Mouse (Mus musculus) MEL (cell line): ENCODE measurements around the gene Rab1a. TPM values are rescaled to one million over a fixed set of nuclear protein-coding genes. Genes with fewer than 3 reads are reported as not detected.
"Not testable (repeated sequence)": the region's sequence is repeated elsewhere in the genome, so short reads cannot be mapped to it uniquely, and the experiment has no call there.

ENCODE experiments used
- DNase-seq: peaks from one replicate; pipeline ENCODE4 v3.0.0; 2011; ENCODE audit warnings: low read depth, low spot score
- H3K27ac ChIP-seq: 2 replicates; pipeline ENCODE4 v1.5.1; 2012; ENCODE audit warnings: low read depth, mild to moderate bottlenecking, control low read depth, low read length, moderate library complexity; ENCODE audit not compliant: control insufficient read depth
- H3K27me3 ChIP-seq, 2 experiments: fragments of 150-350 bp in 1 of 2; sonication (generic) in 1 of 2; 2 replicates each; pipeline ENCODE4 v1.6.1; 2012; ENCODE audit warnings: low read length in 2 of 2, mild to moderate bottlenecking in 2 of 2, improper control_type of control experiment in 1 of 2, moderate library complexity in 1 of 2; ENCODE audit not compliant: insufficient read depth in 2 of 2, control insufficient read depth in 1 of 2
- H3K36me3 ChIP-seq, 2 experiments: 2 replicates each; pipeline ENCODE4 v1.6.1; 2012 to 2014; ENCODE audit warnings: low read length in 2 of 2, improper control_type of control experiment in 1 of 2, inconsistent platforms in 1 of 2, mild to moderate bottlenecking in 1 of 2; ENCODE audit not compliant: insufficient read depth in 2 of 2, control insufficient read depth in 1 of 2
- H3K4me1 ChIP-seq, 2 experiments: fragments of 150-350 bp in 1 of 2; sonication (generic) in 1 of 2; 2 replicates each; pipeline ENCODE4 v1.6.1; 2012; ENCODE audit warnings: low read length in 2 of 2, improper control_type of control experiment in 1 of 2, mild to moderate bottlenecking in 1 of 2; ENCODE audit not compliant: insufficient read depth in 2 of 2, control insufficient read depth in 1 of 2
- H3K4me3 ChIP-seq, 2 experiments: fragments of 150-350 bp in 1 of 2; sonication (generic) in 1 of 2; 2 replicates each; pipeline ENCODE4 v1.5.1; 2012; ENCODE audit warnings: low read depth in 2 of 2, low read length in 2 of 2, mild to moderate bottlenecking in 2 of 2, moderate library complexity in 2 of 2, control low read depth in 1 of 2, improper control_type of control experiment in 1 of 2; ENCODE audit not compliant: control insufficient read depth in 1 of 2, insufficient read depth in 1 of 2
- H3K79me2 ChIP-seq: 2 replicates; pipeline ENCODE4 v1.6.1; 2012; ENCODE audit warnings: mild to moderate bottlenecking, low read length, moderate library complexity; ENCODE audit not compliant: control insufficient read depth, poor library complexity, insufficient read depth
- H3K9ac ChIP-seq: 2 replicates; pipeline ENCODE4 v1.6.1; 2012; ENCODE audit warnings: low read depth, mild to moderate bottlenecking, control low read depth, low read length, moderate library complexity; ENCODE audit not compliant: control insufficient read depth, poor library complexity, severe bottlenecking
- H3K9me3 ChIP-seq: fragments of 150-350 bp; sonication (generic); replicated peaks from 2 replicates; pipeline ENCODE4 v1.6.1; 2012; ENCODE audit warnings: mild to moderate bottlenecking, low read length, improper control_type of control experiment, moderate library complexity; ENCODE audit not compliant: insufficient read depth
- BHLHE40 ChIP-seq: IDR thresholded peaks from 2 replicates; pipeline ENCODE4 v1.6.1; 2012; ENCODE audit warnings: low read depth, mild to moderate bottlenecking, inconsistent platforms, low read length, improper control_type of control experiment, borderline replicate concordance
- CTCF ChIP-seq, 3 experiments: IDR thresholded peaks in 2 of 3; conservative IDR thresholded peaks in 1 of 3; 2 replicates each; pipeline ENCODE4 v1.5.1; 2011 to 2012; ENCODE audit warnings: low read length in 3 of 3, low read depth in 2 of 3, mild to moderate bottlenecking in 2 of 3, improper control_type of control experiment in 1 of 3, inconsistent platforms in 1 of 3, mixed read lengths in 1 of 3, moderate library complexity in 1 of 3; ENCODE audit not compliant: control insufficient read depth in 1 of 3, insufficient read depth in 1 of 3, poor library complexity in 1 of 3, severe bottlenecking in 1 of 3
- E2F4 ChIP-seq: IDR thresholded peaks from 2 replicates; pipeline ENCODE4 v1.6.1; 2011; ENCODE audit warnings: low read depth, low read length, improper control_type of control experiment, borderline replicate concordance
- ELF1 ChIP-seq: IDR thresholded peaks from 2 replicates; pipeline ENCODE4 v1.6.1; 2014; ENCODE audit warnings: low read depth, mild to moderate bottlenecking, inconsistent platforms, low read length, improper control_type of control experiment, moderate library complexity
- GABPA ChIP-seq: IDR thresholded peaks from 2 replicates; pipeline ENCODE4 v1.6.1; 2012; ENCODE audit warnings: low read depth, mild to moderate bottlenecking, inconsistent platforms, low read length, improper control_type of control experiment, moderate library complexity
- GATA1 ChIP-seq: IDR thresholded peaks from 2 replicates; pipeline ENCODE4 v1.6.1; 2011; ENCODE audit warnings: low read depth, low read length, improper control_type of control experiment
- HCFC1 ChIP-seq: IDR thresholded peaks from 2 replicates; pipeline ENCODE4 v1.6.1; 2012; ENCODE audit warnings: low read depth, mild to moderate bottlenecking, inconsistent platforms, low read length, improper control_type of control experiment, moderate library complexity
- JUND ChIP-seq: IDR thresholded peaks from 2 replicates; pipeline ENCODE4 v1.6.1; 2011; ENCODE audit warnings: low read depth, mild to moderate bottlenecking, improper control_type of control experiment, low read length
- KAT2A ChIP-seq: conservative IDR thresholded peaks from 2 replicates; pipeline ENCODE4 v1.6.1; 2012; ENCODE audit warnings: low read depth, low read length, improper control_type of control experiment, inconsistent platforms
- MAX ChIP-seq: IDR thresholded peaks from 2 replicates; pipeline ENCODE4 v1.6.1; 2011; ENCODE audit warnings: low read length, improper control_type of control experiment
- MAZ ChIP-seq: IDR thresholded peaks from 2 replicates; pipeline ENCODE4 v1.6.1; 2012; ENCODE audit warnings: low read depth, mild to moderate bottlenecking, inconsistent platforms, low read length, improper control_type of control experiment
- MEF2A ChIP-seq: IDR thresholded peaks from 2 replicates; pipeline ENCODE4 v1.6.1; 2014; ENCODE audit warnings: low read depth, mild to moderate bottlenecking, inconsistent platforms, low read length, improper control_type of control experiment; ENCODE audit not compliant: poor library complexity, insufficient replicate concordance, severe bottlenecking; ENCODE audit errors: extremely low read depth
- MXI1 ChIP-seq: IDR thresholded peaks from 2 replicates; pipeline ENCODE4 v1.6.1; 2011; ENCODE audit warnings: mild to moderate bottlenecking, low read depth, low read length, improper control_type of control experiment
- MYB ChIP-seq: IDR thresholded peaks from 2 replicates; pipeline ENCODE4 v1.6.1; 2011; ENCODE audit warnings: mild to moderate bottlenecking, low read depth, low read length, improper control_type of control experiment
- NELFE ChIP-seq: IDR thresholded peaks from 2 replicates; pipeline ENCODE4 v1.6.1; 2011; ENCODE audit warnings: low read depth, low read length, improper control_type of control experiment
- NRF1 ChIP-seq: IDR thresholded peaks from 2 replicates; pipeline ENCODE4 v1.6.1; 2014; ENCODE audit warnings: low read depth, mild to moderate bottlenecking, inconsistent platforms, low read length, improper control_type of control experiment, moderate library complexity; ENCODE audit not compliant: poor library complexity, insufficient read depth, severe bottlenecking
- RAD21 ChIP-seq: IDR thresholded peaks from 2 replicates; pipeline ENCODE4 v1.6.1; 2011; ENCODE audit warnings: mild to moderate bottlenecking, low read depth, low read length, improper control_type of control experiment
- SIN3A ChIP-seq: IDR thresholded peaks from 2 replicates; pipeline ENCODE4 v1.6.1; 2012; ENCODE audit warnings: low read length, improper control_type of control experiment, inconsistent platforms
- TAL1 ChIP-seq: IDR thresholded peaks from 2 replicates; pipeline ENCODE4 v1.6.1; 2012; ENCODE audit warnings: mild to moderate bottlenecking, inconsistent platforms, low read length, moderate library complexity, mixed read lengths
- TCF12 ChIP-seq: IDR thresholded peaks from 2 replicates; pipeline ENCODE4 v1.6.1; 2014; ENCODE audit warnings: low read depth, mild to moderate bottlenecking, inconsistent platforms, low read length, improper control_type of control experiment, moderate library complexity
- UBTF ChIP-seq: IDR thresholded peaks from 2 replicates; pipeline ENCODE4 v1.6.1; 2012; ENCODE audit warnings: low read depth, mild to moderate bottlenecking, inconsistent platforms, low read length, improper control_type of control experiment, moderate library complexity, borderline replicate concordance; ENCODE audit not compliant: insufficient read depth
- USF2 ChIP-seq, 2 experiments: IDR thresholded peaks; 2 replicates each; pipeline ENCODE4 v1.6.1; 2011 to 2012; ENCODE audit warnings: improper control_type of control experiment in 2 of 2, low read length in 2 of 2, borderline replicate concordance in 1 of 2, inconsistent platforms in 1 of 2, low read depth in 1 of 2, mild to moderate bottlenecking in 1 of 2; ENCODE audit not compliant: insufficient read depth in 1 of 2
- ZC3H11A ChIP-seq: IDR thresholded peaks from 2 replicates; pipeline ENCODE4 v1.6.1; 2012; ENCODE audit warnings: low read depth, mild to moderate bottlenecking, inconsistent platforms, low read length, improper control_type of control experiment
- polyA plus RNA-seq, 2 experiments: library from polyadenylated mRNA; stranded (reverse) in 1 of 2; unstranded in 1 of 2; fragments of >175 nt in 1 of 2; fragments of >200 nt in 1 of 2; gene quantifications; 2 replicates each; pipeline versions ENCODE4 v1.2.1 to v1.2.4; 2012; ENCODE audit warnings: low replicate concordance in 2 of 2, low read depth in 1 of 2; ENCODE audit not compliant: insufficient read length in 2 of 2, insufficient read depth in 1 of 2, missing spikeins in 1 of 2
- total RNA-seq: library from RNA; depleted of rRNA; stranded (reverse); fragments of 300-350 nt; gene quantifications from 2 replicates; pipeline ENCODE4 v1.2.3, GENCODE M21; 2012

The Rab1a gene
- total and polyA plus RNA-seq, 3 experiments: 79.5 to 336 (median 139) TPM

GRCm38 (mm10) chr11:20200713-20201575 lies at the start of gene Rab1a (continued):
- TF ChIP-seq NELFE (peak; percentile 68), USF2 (IDR thresholded peaks at IDR 0.05; ENCODE audit: borderline replicate concordance in 1 of 2, insufficient read depth in 1 of 2, low read depth in 1 of 2, low read length in 2 of 2) (no peak), RAD21 (no peak), MXI1 (no peak; the same call in 1 of the 2 replicates), SIN3A (peak; percentile 89)

- Histone ChIP-seq H3K36me3 (no peaks in the 10 kb centered on the region), H3K4me3 (no peak overlapping the region), H3K79me2 (no peaks in the 10 kb centered on the region), H3K9ac (no peak overlapping the region), H3K4me1 (no peaks in the 10 kb centered on the region), H3K27me3 (peaks cover 3 to 4% of the 10 kb centered on the region in 2 experiments; a peak in 3 of 4 replicates), H3K9me3 (no peaks in the 10 kb centered on the region), H3K27ac (no peak overlapping the region)
- no peak for DNase-seq
- TF ChIP-seq MEF2A: no peak
- TF ChIP-seq TCF12: no peak
- no peak for TF ChIP-seq JUND
- no peak for TF ChIP-seq CTCF (IDR thresholded peaks at IDR 0.05 in 2 of 3, conservative IDR thresholded peaks at IDR 0.05 in 1 of 3; ENCODE audit: control insufficient read depth in 1 of 3, insufficient read depth in 1 of 3, low read depth in 2 of 3, low read length in 3 of 3, poor library complexity in 1 of 3, severe bottlenecking in 1 of 3)
- TF ChIP-seq GATA1: no peak
- no peak for TF ChIP-seq MYB
- TF ChIP-seq GABPA: no peak
- no peak for TF ChIP-seq NELFE
- TF ChIP-seq E2F4: no peak
- TF ChIP-seq BHLHE40: no peak
- no peak for TF ChIP-seq HCFC1
- no peak for TF ChIP-seq TAL1
- TF ChIP-seq NRF1: no peak
- TF ChIP-seq MAZ: no peak
- no peak for TF ChIP-seq UBTF
- no peak for TF ChIP-seq KAT2A
- TF ChIP-seq ZC3H11A: no peak
- no peak for TF ChIP-seq ELF1
- no peak for TF ChIP-seq MAX
These were observed 48.9 kb upstream of the Rab1a start for GRCm38 (mm10) chr11:20152107-20152901.

GRCm38 (mm10) chr11:20153542-20153941 lies 47.7 kb upstream of the Rab1a start:
- not testable (repeated sequence) for H3K4me1 ChIP-seq, H3K9ac ChIP-seq, H3K27ac ChIP-seq

More at GRCm38 (mm10) chr11:20153542-20153941, 47.7 kb upstream of the Rab1a start:
- H3K27me3 ChIP-seq, H3K9me3 ChIP-seq, DNase-seq, H3K4me3 ChIP-seq, H3K79me2 ChIP-seq, H3K36me3 ChIP-seq: not testable (repeated sequence)
